Mouse (Mus musculus) liver, adult 2 months (tissue): ENCODE measurements around the gene Exoc3l2.

Experiments
- CTCF ChIP-seq: fragments of 200-500 bp; IDR thresholded peaks from 2 replicates; pipeline ENCODE4 v1.5.1; 2011; ENCODE audit warnings: low read depth, low read length, control low read depth
- POLR2A ChIP-seq: fragments of 200-500 bp; IDR thresholded peaks from 2 replicates; pipeline ENCODE4 v1.6.1; 2011; ENCODE audit warnings: low read length, control low read depth; ENCODE audit not compliant: insufficient read depth; ENCODE audit errors: extremely low read depth

GRCm38 (mm10) chr7:19500420-19501363, 37.6 kb downstream of the Exoc3l2 start:
- TF ChIP-seq CTCF (no peak), POLR2A (no peak)
